Mouse (Mus musculus): ENCODE measurements around the gene Nubpl. TPM values are rescaled to one million over a fixed set of nuclear protein-coding genes. Genes with fewer than 3 reads are reported as not detected.

Gene Nubpl
- polyA plus RNA-seq, 1 experiment from 2014 or later: 13.3 TPM

- H3K4me1 ChIP-seq: no peaks in the 10 kb centered on the region
- no peak for ATAC-seq (ENCODE audit: insufficient number of reproducible peaks, low FRiP score, low TSS enrichment, low read depth)
- H3K27me3 ChIP-seq: no peaks in the 10 kb centered on the region
- H3K4me3 ChIP-seq (replicated peaks): no peak overlapping the region
- H3K9ac ChIP-seq: no peak overlapping the region
- H3K4me2 ChIP-seq (replicated peaks): no peak overlapping the region
- no peaks in the 10 kb centered on the region for H3K36me3 ChIP-seq
- H3K9me3 ChIP-seq (replicated peaks): no peaks in the 10 kb centered on the region
- 82% methylated on average over 9 of the region's 9 CpGs for WGBS
- no peak overlapping the region for H3K27ac ChIP-seq (replicated peaks)
These were observed 149.9 kb downstream of the Nubpl start for GRCm38 (mm10) chr12:52247438-52247837.

- 55% methylated on average over 2 of the region's 2 CpGs for WGBS
- no peak for ATAC-seq (ENCODE audit: insufficient number of reproducible peaks, low FRiP score, low TSS enrichment, low read depth)
- H3K4me3 ChIP-seq (replicated peaks): no peak overlapping the region
- no peaks in the 10 kb centered on the region for H3K9me3 ChIP-seq (replicated peaks)
- H3K4me2 ChIP-seq (replicated peaks): no peak overlapping the region
- H3K9ac ChIP-seq: no peak overlapping the region
- no peak overlapping the region for H3K27ac ChIP-seq (replicated peaks)
- H3K36me3 ChIP-seq: no peaks in the 10 kb centered on the region
- H3K4me1 ChIP-seq: no peaks in the 10 kb centered on the region
- no peaks in the 10 kb centered on the region for H3K27me3 ChIP-seq
These were observed 151.0 kb downstream of the Nubpl start for GRCm38 (mm10) chr12:52248531-52248930.

GRCm38 (mm10) chr12:52254089-52254488 is 156.6 kb downstream of the Nubpl start:
- H3K27ac ChIP-seq (replicated peaks): no peak overlapping the region
- H3K9me3 ChIP-seq (replicated peaks): no peaks in the 10 kb centered on the region
- no peak overlapping the region for H3K4me3 ChIP-seq (replicated peaks)
- 81% methylated on average over 5 of the region's 5 CpGs for WGBS
- H3K27me3 ChIP-seq: no peaks in the 10 kb centered on the region
- no peak for ATAC-seq (ENCODE audit: insufficient number of reproducible peaks, low FRiP score, low TSS enrichment, low read depth)
- H3K4me1 ChIP-seq: no peaks in the 10 kb centered on the region
- H3K4me2 ChIP-seq (replicated peaks): no peak overlapping the region
- H3K9ac ChIP-seq: no peak overlapping the region
- H3K36me3 ChIP-seq: no peaks in the 10 kb centered on the region

GRCm38 (mm10) chr12:52268131-52268530 is 170.6 kb downstream of the Nubpl start:
- Histone ChIP-seq H3K27ac (replicated peaks) (no peak overlapping the region), H3K4me2 (replicated peaks) (no peak overlapping the region), H3K36me3 (no peaks in the 10 kb centered on the region), H3K27me3 (no peaks in the 10 kb centered on the region), H3K9ac (no peak overlapping the region), H3K4me3 (replicated peaks) (no peak overlapping the region), H3K4me1 (no peaks in the 10 kb centered on the region), H3K9me3 (replicated peaks) (no peaks in the 10 kb centered on the region)
- 73% methylated on average over 2 of the region's 2 CpGs for WGBS
- ATAC-seq (ENCODE audit: insufficient number of reproducible peaks, low FRiP score, low TSS enrichment, low read depth): no peak

GRCm38 (mm10) chr12:52272828-52273227 is 175.3 kb downstream of the Nubpl start:
- no peak overlapping the region for H3K9ac ChIP-seq
- no peaks in the 10 kb centered on the region for H3K9me3 ChIP-seq (replicated peaks)
- H3K4me2 ChIP-seq (replicated peaks): no peak overlapping the region
- H3K27me3 ChIP-seq: no peaks in the 10 kb centered on the region
- H3K4me1 ChIP-seq: no peaks in the 10 kb centered on the region
- WGBS: 77% methylated on average over 1 of the region's 1 CpGs
- no peak for ATAC-seq (ENCODE audit: insufficient number of reproducible peaks, low FRiP score, low TSS enrichment, low read depth)
- no peak overlapping the region for H3K27ac ChIP-seq (replicated peaks)
- no peaks in the 10 kb centered on the region for H3K36me3 ChIP-seq
- no peak overlapping the region for H3K4me3 ChIP-seq (replicated peaks)

GRCm38 (mm10) chr12:52276320-52276719 is 178.8 kb downstream of the Nubpl start:
- H3K9ac ChIP-seq: no peak overlapping the region
- H3K4me1 ChIP-seq: no peaks in the 10 kb centered on the region
- no peak overlapping the region for H3K27ac ChIP-seq (replicated peaks)
- no peak for ATAC-seq (ENCODE audit: insufficient number of reproducible peaks, low FRiP score, low TSS enrichment, low read depth)
- H3K36me3 ChIP-seq: no peaks in the 10 kb centered on the region
- WGBS: 30% methylated on average over 1 of the region's 1 CpGs
- no peaks in the 10 kb centered on the region for H3K27me3 ChIP-seq
- no peaks in the 10 kb centered on the region for H3K9me3 ChIP-seq (replicated peaks)
- no peak overlapping the region for H3K4me2 ChIP-seq (replicated peaks)
- no peak overlapping the region for H3K4me3 ChIP-seq (replicated peaks)

GRCm38 (mm10) chr12:52281232-52281631 is 183.7 kb downstream of the Nubpl start:
- Histone ChIP-seq H3K4me2 (replicated peaks) (no peak overlapping the region), H3K9ac (no peak overlapping the region), H3K9me3 (replicated peaks) (no peaks in the 10 kb centered on the region), H3K4me1 (peaks cover 7% of the 10 kb centered on the region; the same call in 1 of the 2 replicates), H3K4me3 (replicated peaks) (no peak overlapping the region), H3K27ac (replicated peaks) (no peak overlapping the region), H3K36me3 (no peaks in the 10 kb centered on the region), H3K27me3 (no peaks in the 10 kb centered on the region)
- 47% methylated on average over 1 of the region's 1 CpGs for WGBS
- ATAC-seq (ENCODE audit: insufficient number of reproducible peaks, low FRiP score, low TSS enrichment, low read depth): no peak

GRCm38 (mm10) chr12:52284471-52284870 is 186.9 kb downstream of the Nubpl start:
- H3K36me3 ChIP-seq: no peaks in the 10 kb centered on the region
- H3K9me3 ChIP-seq (replicated peaks): no peaks in the 10 kb centered on the region
- no peak overlapping the region for H3K9ac ChIP-seq
- ATAC-seq (ENCODE audit: insufficient number of reproducible peaks, low FRiP score, low TSS enrichment, low read depth): no peak
- no peak overlapping the region for H3K4me3 ChIP-seq (replicated peaks)
- no peak overlapping the region for H3K27ac ChIP-seq (replicated peaks)
- no peak overlapping the region for H3K4me2 ChIP-seq (replicated peaks)
- peaks cover 33% of the 10 kb centered on the region for H3K4me1 ChIP-seq
- H3K27me3 ChIP-seq: no peaks in the 10 kb centered on the region

- Histone ChIP-seq H3K9ac (no peak overlapping the region), H3K27me3 (no peaks in the 10 kb centered on the region), H3K27ac (replicated peaks) (peak overlapping the region; percentile 76), H3K4me2 (replicated peaks) (no peak overlapping the region), H3K9me3 (replicated peaks) (no peaks in the 10 kb centered on the region), H3K4me1 (peaks cover 36% of the 10 kb centered on the region), H3K4me3 (replicated peaks) (no peak overlapping the region), H3K36me3 (no peaks in the 10 kb centered on the region)
- peak; percentile 73; the same call in 1 of the 2 replicates for ATAC-seq (ENCODE audit: insufficient number of reproducible peaks, low FRiP score, low TSS enrichment, low read depth)
- WGBS: 31% methylated on average over 3 of the region's 3 CpGs
These were observed 189.3 kb downstream of the Nubpl start for GRCm38 (mm10) chr12:52286802-52287201.

GRCm38 (mm10) chr12:52288537-52288936 is 191.0 kb downstream of the Nubpl start:
- Histone ChIP-seq H3K4me2 (replicated peaks) (no peak overlapping the region), H3K4me1 (peaks cover 36% of the 10 kb centered on the region), H3K9me3 (replicated peaks) (no peaks in the 10 kb centered on the region), H3K36me3 (no peaks in the 10 kb centered on the region), H3K27me3 (no peaks in the 10 kb centered on the region), H3K4me3 (replicated peaks) (no peak overlapping the region), H3K27ac (replicated peaks) (peak overlapping the region; percentile 77; the same call in 1 of the 2 replicates), H3K9ac (no peak overlapping the region)
- no peak for ATAC-seq (ENCODE audit: insufficient number of reproducible peaks, low FRiP score, low TSS enrichment, low read depth)
- 44% methylated on average over 4 of the region's 4 CpGs for WGBS

GRCm38 (mm10) chr12:52288941-52289567 is 191.5 kb downstream of the Nubpl start:
- Histone ChIP-seq H3K9ac (no peak overlapping the region), H3K4me1 (peaks cover 36% of the 10 kb centered on the region), H3K27me3 (no peaks in the 10 kb centered on the region), H3K4me3 (replicated peaks) (no peak overlapping the region), H3K27ac (replicated peaks) (peak overlapping the region; percentile 77), H3K36me3 (no peaks in the 10 kb centered on the region), H3K4me2 (replicated peaks) (0 out of 2 replicates have a peak overlapping the region, but pooled peaks have one; percentile 6), H3K9me3 (replicated peaks) (no peaks in the 10 kb centered on the region)
- WGBS: 35% methylated on average over 11 of the region's 11 CpGs
- ATAC-seq (ENCODE audit: insufficient number of reproducible peaks, low FRiP score, low TSS enrichment, low read depth): no peak

- no peak overlapping the region for H3K4me2 ChIP-seq (replicated peaks)
- 0 out of 2 replicates have a peak overlapping the region, but pooled peaks have one; percentile 22 for H3K27ac ChIP-seq (replicated peaks)
- WGBS: 64% methylated on average over 10 of the region's 10 CpGs
- H3K9me3 ChIP-seq (replicated peaks): no peaks in the 10 kb centered on the region
- H3K4me1 ChIP-seq: peaks cover 36% of the 10 kb centered on the region
- H3K9ac ChIP-seq: no peak overlapping the region
- no peak for ATAC-seq (ENCODE audit: insufficient number of reproducible peaks, low FRiP score, low TSS enrichment, low read depth)
- H3K36me3 ChIP-seq: no peaks in the 10 kb centered on the region
- H3K4me3 ChIP-seq (replicated peaks): no peak overlapping the region
- H3K27me3 ChIP-seq: no peaks in the 10 kb centered on the region
These were observed 192.1 kb downstream of the Nubpl start for GRCm38 (mm10) chr12:52289594-52289993.
